Mouse (Mus musculus): ENCODE measurements around the gene Reep3. TPM values are rescaled to one million over a fixed set of nuclear protein-coding genes. Genes with fewer than 3 reads are reported as not detected.

Reep3 gene
- total and polyA plus RNA-seq, 3 experiments: 0.01 TPM; not detected in 2

DNA sequence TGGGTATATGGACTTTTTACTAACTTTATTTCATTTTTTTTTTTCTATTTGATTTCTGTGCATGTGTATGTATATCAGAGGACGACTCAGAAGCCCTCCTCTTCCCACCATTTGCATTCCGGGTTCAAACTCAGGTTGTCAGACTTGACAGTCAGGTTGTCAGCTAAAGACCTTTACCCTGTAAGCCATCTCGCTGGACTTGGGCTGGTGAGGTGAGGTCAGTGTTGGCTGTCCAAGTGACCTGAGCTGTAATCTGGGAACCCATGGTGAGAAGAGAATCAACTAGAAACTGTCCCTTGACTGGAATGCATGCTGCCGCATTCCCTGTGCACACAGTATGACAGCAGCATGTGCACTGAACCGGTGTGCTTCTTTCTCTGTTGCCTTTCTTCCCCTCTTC, 12.9 kb upstream of the Reep3 start:
- no peaks in the 10 kb centered on the region for H3K36me3 ChIP-seq (ENCODE audit: control insufficient read depth in 1 of 2, insufficient read depth in 2 of 2, low read length in 2 of 2)
- TF ChIP-seq MXI1 (IDR thresholded peaks at IDR 0.05; ENCODE audit: low read depth, low read length) (no peak), TCF12 (IDR thresholded peaks at IDR 0.05; ENCODE audit: low read depth, low read length) (no peak), CHD2 (IDR thresholded peaks at IDR 0.05; ENCODE audit: low read length) (no peak), POLR2AphosphoS5 (IDR thresholded peaks at IDR 0.05; ENCODE audit: borderline replicate concordance, low read depth, low read length) (no peak), CHD1 (IDR thresholded peaks at IDR 0.05; ENCODE audit: low read depth, low read length) (no peak), E2F4 (IDR thresholded peaks at IDR 0.05; ENCODE audit: borderline replicate concordance, low read depth, low read length) (no peak), ZC3H11A (IDR thresholded peaks at IDR 0.05; ENCODE audit: low read depth, low read length) (no peak), HCFC1 (IDR thresholded peaks at IDR 0.05; ENCODE audit: low read depth, low read length) (no peak), NELFE (IDR thresholded peaks at IDR 0.05; ENCODE audit: low read depth, low read length) (no peak), RAD21 (IDR thresholded peaks at IDR 0.05; ENCODE audit: low read depth, low read length) (no peak), MYB (IDR thresholded peaks at IDR 0.05; ENCODE audit: low read depth, low read length) (no peak), MAX (IDR thresholded peaks at IDR 0.05; ENCODE audit: low read length) (no peak), UBTF (IDR thresholded peaks at IDR 0.05; ENCODE audit: borderline replicate concordance, insufficient read depth, low read depth, low read length) (no peak), USF2 (IDR thresholded peaks at IDR 0.05; ENCODE audit: borderline replicate concordance in 1 of 2, insufficient read depth in 1 of 2, low read depth in 1 of 2, low read length in 2 of 2) (no peak), ZKSCAN1 (IDR thresholded peaks at IDR 0.05; ENCODE audit: low read depth, low read length) (no peak), MAFK (IDR thresholded peaks at IDR 0.05; ENCODE audit: borderline replicate concordance, low read depth, low read length) (no peak), MEF2A (IDR thresholded peaks at IDR 0.05; ENCODE audit: extremely low read depth, insufficient replicate concordance, low read depth, low read length, poor library complexity, severe bottlenecking) (no peak), MYC (IDR thresholded peaks at IDR 0.05; ENCODE audit: low read depth, low read length) (no peak), USF1 (IDR thresholded peaks at IDR 0.05; ENCODE audit: low read depth, low read length) (no peak)
- no peaks in the 10 kb centered on the region for H3K4me1 ChIP-seq (ENCODE audit: control insufficient read depth in 1 of 2, insufficient read depth in 2 of 2, low read length in 2 of 2)
- no peak overlapping the region for H3K4me3 ChIP-seq (ENCODE audit: control insufficient read depth in 1 of 2, insufficient read depth in 1 of 2, low read depth in 2 of 2, low read length in 2 of 2)
- no peaks in the 10 kb centered on the region for H3K27me3 ChIP-seq (ENCODE audit: control insufficient read depth in 1 of 2, insufficient read depth in 2 of 2, low read length in 2 of 2)
- no peaks in the 10 kb centered on the region for H3K9me3 ChIP-seq (replicated peaks; ENCODE audit: insufficient read depth, low read length)
- no peaks in the 10 kb centered on the region for H3K79me2 ChIP-seq (ENCODE audit: control insufficient read depth, insufficient read depth, low read length, poor library complexity)
- H3K27ac ChIP-seq (ENCODE audit: control insufficient read depth, low read depth, low read length): no peak overlapping the region
- no peak overlapping the region for H3K9ac ChIP-seq (ENCODE audit: control insufficient read depth, low read depth, low read length, poor library complexity, severe bottlenecking)
- DNase-seq (ENCODE audit: low read depth, low spot score): no peak

GRCm38 (mm10) chr10:67108096-67108495, 11.4 kb upstream of the Reep3 start:
- Histone ChIP-seq H3K36me3 (ENCODE audit: control insufficient read depth in 1 of 2, insufficient read depth in 2 of 2, low read length in 2 of 2) (no peaks in the 10 kb centered on the region), H3K9ac (ENCODE audit: control insufficient read depth, low read depth, low read length, poor library complexity, severe bottlenecking) (no peak overlapping the region), H3K4me3 (ENCODE audit: control insufficient read depth in 1 of 2, insufficient read depth in 1 of 2, low read depth in 2 of 2, low read length in 2 of 2) (no peak overlapping the region), H3K27me3 (ENCODE audit: control insufficient read depth in 1 of 2, insufficient read depth in 2 of 2, low read length in 2 of 2) (no peaks in the 10 kb centered on the region), H3K4me1 (ENCODE audit: control insufficient read depth in 1 of 2, insufficient read depth in 2 of 2, low read length in 2 of 2) (no peaks in the 10 kb centered on the region), H3K79me2 (ENCODE audit: control insufficient read depth, insufficient read depth, low read length, poor library complexity) (no peaks in the 10 kb centered on the region), H3K9me3 (replicated peaks; ENCODE audit: insufficient read depth, low read length) (no peaks in the 10 kb centered on the region), H3K27ac (ENCODE audit: control insufficient read depth, low read depth, low read length) (no peak overlapping the region)
- DNase-seq (ENCODE audit: low read depth, low spot score): no peak
- TF ChIP-seq HCFC1 (IDR thresholded peaks at IDR 0.05; ENCODE audit: low read depth, low read length): no peak
- no peak for TF ChIP-seq POLR2AphosphoS2 (IDR thresholded peaks at IDR 0.05; ENCODE audit: low read length)
- TF ChIP-seq MXI1 (IDR thresholded peaks at IDR 0.05; ENCODE audit: low read depth, low read length): no peak
- no peak for TF ChIP-seq EP300 (IDR thresholded peaks at IDR 0.05; ENCODE audit: low read depth in 1 of 2, low read length in 2 of 2)
- no peak for TF ChIP-seq GABPA (IDR thresholded peaks at IDR 0.05; ENCODE audit: low read depth, low read length)
- no peak for TF ChIP-seq MAZ (IDR thresholded peaks at IDR 0.05; ENCODE audit: low read depth, low read length)
- TF ChIP-seq ELF1 (IDR thresholded peaks at IDR 0.05; ENCODE audit: low read depth, low read length): no peak
- TF ChIP-seq JUND (IDR thresholded peaks at IDR 0.05; ENCODE audit: low read depth, low read length): no peak
- TF ChIP-seq MYC (IDR thresholded peaks at IDR 0.05; ENCODE audit: low read depth, low read length): no peak
- TF ChIP-seq RCOR1 (IDR thresholded peaks at IDR 0.05; ENCODE audit: low read depth, low read length): no peak
- TF ChIP-seq ETS1 (IDR thresholded peaks at IDR 0.05; ENCODE audit: low read depth, low read length): no peak
- no peak for TF ChIP-seq MAFK (IDR thresholded peaks at IDR 0.05; ENCODE audit: borderline replicate concordance, low read depth, low read length)
- no peak for TF ChIP-seq GATA1 (IDR thresholded peaks at IDR 0.05; ENCODE audit: low read depth, low read length)
- no peak for TF ChIP-seq SMC3 (IDR thresholded peaks at IDR 0.05; ENCODE audit: low read depth, low read length)
- TF ChIP-seq NELFE (IDR thresholded peaks at IDR 0.05; ENCODE audit: low read depth, low read length): no peak
- no peak for TF ChIP-seq SIN3A (IDR thresholded peaks at IDR 0.05; ENCODE audit: low read length)
